13 mouse cellular contexts compared by ENCODE assay signal in genomic region chr6:88727490-88727889, GRCm38 (mm10). TPM values are rescaled to one million over a fixed set of nuclear protein-coding genes. Genes with fewer than 3 reads are reported as not detected.
A peak's percentile ranks its signal among the peaks of the same experiment; 100 is the strongest.
DNase-seq lines count a peak whose midpoint lies in the region; ATAC-seq and TF ChIP-seq lines count a peak whose summit lies in the region.
"Had no signal": no experiment of that assay in that cellular context is flagged by ENCODE, and none has a peak within 500 bp of the region (broad histone marks: within the 10 kb centered on the region; RNA-seq: fewer than 3 reads in every experiment).

No protein-coding gene starts in this region.

- H3K9ac ChIP-seq in forebrain, postnatal 0 days = no peak overlapping the region
- H3K9ac ChIP-seq: embryonic facial prominence, embryonic 15.5 days; limb, embryonic 15.5 days had no signal

- WGBS in olfactory bulb, adult 2 months = 80% methylated on average over 5 of the region's 5 CpGs
- 85% methylated on average over 5 of the region's 5 CpGs for WGBS in forebrain, postnatal 0 days

- no peak for ATAC-seq in erythroblast, adult 5-6 weeks (replicated peaks; ENCODE audit: low FRiP score, poor library complexity, severe bottlenecking)
- ATAC-seq in forebrain, postnatal 0 days = no peak
- ATAC-seq: activated CD4-positive, CD25-positive, alpha-beta regulatory T cell, adult 4 months had no signal

- H3K9me3 ChIP-seq in erythroblast, embryonic 14.5 days (ENCODE audit: control insufficient read depth, low read length) = no peaks in the 10 kb centered on the region
- H3K9me3 ChIP-seq in forebrain, postnatal 0 days (ENCODE audit: low read length) = no peaks in the 10 kb centered on the region
- H3K9me3 ChIP-seq: embryonic facial prominence, embryonic 15.5 days; limb, embryonic 15.5 days had no signal

- H3K27ac ChIP-seq in left cerebral cortex, adult 2 months = peak overlapping the region; percentile 97
- H3K27ac ChIP-seq in olfactory bulb, adult 2 months (ENCODE audit: insufficient read depth, low read depth, low read length) = peak overlapping the region; percentile 6; the same call in 1 of the 2 replicates
- H3K27ac ChIP-seq in forebrain, postnatal 0 days (ENCODE audit: low read depth, low read length) = no peak overlapping the region
- H3K27ac ChIP-seq: embryonic facial prominence, embryonic 15.5 days; limb, embryonic 15.5 days had no signal

- peaks cover 71% of the 10 kb centered on the region for H3K36me3 ChIP-seq in erythroblast, embryonic 14.5 days (ENCODE audit: control insufficient read depth)
- H3K36me3 ChIP-seq in forebrain, postnatal 0 days (ENCODE audit: insufficient read depth) = no peaks in the 10 kb centered on the region
- H3K36me3 ChIP-seq: embryonic facial prominence, embryonic 15.5 days; limb, embryonic 15.5 days had no signal

- TF ChIP-seq CTCF in left cerebral cortex, adult 2 months (IDR thresholded peaks at IDR 0.05) = no peak
- no peak for TF ChIP-seq CTCF in olfactory bulb, adult 2 months (IDR thresholded peaks at IDR 0.05; ENCODE audit: insufficient read depth, low read depth, low read length)
- TF ChIP-seq CTCF in forebrain, postnatal 0 days (IDR thresholded peaks at IDR 0.05; ENCODE audit: low read depth) = no peak

- peaks cover 91% of the 10 kb centered on the region for H3K4me1 ChIP-seq in erythroblast, embryonic 14.5 days (ENCODE audit: control insufficient read depth)
- H3K4me1 ChIP-seq in olfactory bulb, adult 2 months (ENCODE audit: control insufficient read depth, insufficient read depth, low read length) = peaks cover 40% of the 10 kb centered on the region
- H3K4me1 ChIP-seq in forebrain, postnatal 0 days (ENCODE audit: insufficient read depth) = no peaks in the 10 kb centered on the region

- peaks cover 8% of the 10 kb centered on the region for H3K27me3 ChIP-seq in erythroblast, embryonic 14.5 days (ENCODE audit: control insufficient read depth)
- no peaks in the 10 kb centered on the region; the same call in none of the 2 replicates for H3K27me3 ChIP-seq in forebrain, postnatal 0 days (ENCODE audit: insufficient read depth, low read length)

- H3K4me3 ChIP-seq in erythroblast, embryonic 14.5 days (replicated peaks) = peak overlapping the region; percentile 79
- peak overlapping the region; percentile 83 for H3K4me3 ChIP-seq in left cerebral cortex, adult 2 months
- no peak overlapping the region for H3K4me3 ChIP-seq in olfactory bulb, adult 2 months (ENCODE audit: insufficient read depth, low read depth, low read length)
- H3K4me3 ChIP-seq in forebrain, postnatal 0 days (ENCODE audit: low read depth, low read length) = no peak overlapping the region
- H3K4me3 ChIP-seq: limb, embryonic 15.5 days had no signal

- no peak for TF ChIP-seq POLR2A in olfactory bulb, adult 2 months (IDR thresholded peaks at IDR 0.05; ENCODE audit: insufficient read depth, low read depth, low read length)

- H3K4me2 ChIP-seq in forebrain, postnatal 0 days (ENCODE audit: low read depth) = no peak overlapping the region
- H3K4me2 ChIP-seq: embryonic facial prominence, embryonic 15.5 days; limb, embryonic 15.5 days had no signal

- intact Hi-C loops in left cerebral cortex, adult 2 months (cut with DNase I) = loop anchor here (2.0 to 5.0 kb wide), 3 partner anchors 43 to 100 kb away; no protein-coding TSS in a partner anchor
- intact Hi-C loops in left cerebral cortex, postnatal 10 days (cut with DNase I) = loop anchor here (5.0 kb wide), 2 partner anchors 85 kb away; no protein-coding TSS in a partner anchor

- DNase-seq in left cerebral cortex, adult 2 months (ENCODE audit: extremely low spot score in 1 of 2, low spot score in 2 of 2) = no peak
- no peak for DNase-seq in left cerebral cortex, postnatal 10 days (ENCODE audit: extremely low spot score in 1 of 2, low spot score in 2 of 2)
- peak; percentile 39 for DNase-seq in cerebellum, adult 8-10 months
- no peak for DNase-seq in thymus, postnatal 14 days
- DNase-seq in forebrain, postnatal 0 days = no peak
- DNase-seq: heart, postnatal 10 days; thymus, postnatal 36 days had no signal

RNA-seq across cellular contexts. Expression of gene Mgll, which starts 3.3 kb away (rescaled TPM):
- polyA plus RNA-seq in erythroblast, embryonic 14.5 days (2012) = 28.7 and 42.4 TPM in 2 replicates
- 29.8 and 41.2 TPM in 2 replicates for total RNA-seq in erythroblast, adult 5-6 weeks (2015; ENCODE audit: low replicate concordance)
- total RNA-seq in erythroblast, adult 5-6 weeks (2017; ENCODE audit: low replicate concordance) = 44.1 and 78.5 TPM in 2 replicates
- total RNA-seq in left cerebral cortex, adult 2 months (2021) = 100 to 1,000 TPM; 185 to 189 TPM
- 100 to 1,000 TPM; 105 to 106 TPM for total RNA-seq in left cerebral cortex, postnatal 10 days (2021)
- polyA plus RNA-seq in olfactory bulb, adult 2 months (2012; ENCODE audit: insufficient read depth, insufficient read length, low replicate concordance, missing spikeins) = not detected in 2 replicates
- 35.1 and 37.5 TPM in 2 replicates for total RNA-seq in forebrain, postnatal 0 days (2014; rRNA removed)
- 48.7 and 60.7 TPM in 2 replicates for polyA plus RNA-seq in forebrain, postnatal 0 days (2015; fragmentation: Nextera tagmentation; extraction: Ambion mirVana)

Comparison
In these comparisons a context has a peak if more than half of its experiments do, and no peak if none do; other contexts are left out.
1. H3K4me3 ChIP-seq: peak in erythroblast, embryonic 14.5 days (single experiment) and left cerebral cortex, adult 2 months (single experiment); none in olfactory bulb, adult 2 months (single experiment) and forebrain, postnatal 0 days (single experiment).